Mouse (Mus musculus) brain, embryonic 14.5 days (tissue): ENCODE measurements at regions not wholly inside any gene's neighbourhood (a gene's known extent, or its start where the extent isn't known, plus 50 kb on each side); places are given as distances from the start of the nearest gene placed in this dataset.

Source experiments
- CTCF ChIP-seq: fragments of 200-500 bp; IDR thresholded peaks from 2 replicates; pipeline ENCODE4 v1.5.1; 2012; ENCODE audit warnings: inconsistent platforms, mild to moderate bottlenecking, moderate library complexity, borderline replicate concordance; ENCODE audit not compliant: insufficient read depth, insufficient read length; ENCODE audit errors: extremely low read depth
- POLR2A ChIP-seq: fragments of 200-500 bp; IDR thresholded peaks from 2 replicates; pipeline ENCODE4 v1.6.1; 2012; ENCODE audit warnings: mild to moderate bottlenecking, inconsistent platforms, borderline replicate concordance; ENCODE audit not compliant: poor library complexity, insufficient read depth, insufficient read length, severe bottlenecking; ENCODE audit errors: extremely low read depth

DNA sequence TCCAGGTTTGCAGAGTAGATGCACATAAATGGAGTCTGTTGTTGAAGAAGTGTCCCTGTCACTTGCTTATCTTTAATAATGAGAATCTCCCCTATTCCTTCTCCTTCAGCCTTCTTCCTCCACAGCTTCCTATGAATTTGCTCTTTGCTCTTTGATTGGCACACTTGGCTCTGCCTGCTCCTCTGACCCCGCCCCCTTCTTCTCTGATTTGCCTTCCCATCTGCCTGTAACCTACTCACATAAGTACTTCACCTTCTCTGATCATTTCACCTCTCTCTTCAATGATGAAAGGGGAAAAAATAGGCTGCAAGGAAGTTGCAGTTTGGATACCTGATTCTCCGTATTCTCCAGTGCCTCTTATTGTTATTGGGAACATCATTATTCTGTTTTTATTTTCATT is 66.1 kb upstream of the 9330182O14Rik start:
- TF ChIP-seq POLR2A (no peak), CTCF (no peak)
